Mouse (Mus musculus): Measurements from ENCODE around the gene Zc3h7b. TPM values are rescaled to one million over a fixed set of nuclear protein-coding genes. Genes with fewer than 3 reads are reported as not detected.

The Zc3h7b gene
- polyA plus RNA-seq, 1 experiment from 2014 or later = 26.5 TPM

DNA sequence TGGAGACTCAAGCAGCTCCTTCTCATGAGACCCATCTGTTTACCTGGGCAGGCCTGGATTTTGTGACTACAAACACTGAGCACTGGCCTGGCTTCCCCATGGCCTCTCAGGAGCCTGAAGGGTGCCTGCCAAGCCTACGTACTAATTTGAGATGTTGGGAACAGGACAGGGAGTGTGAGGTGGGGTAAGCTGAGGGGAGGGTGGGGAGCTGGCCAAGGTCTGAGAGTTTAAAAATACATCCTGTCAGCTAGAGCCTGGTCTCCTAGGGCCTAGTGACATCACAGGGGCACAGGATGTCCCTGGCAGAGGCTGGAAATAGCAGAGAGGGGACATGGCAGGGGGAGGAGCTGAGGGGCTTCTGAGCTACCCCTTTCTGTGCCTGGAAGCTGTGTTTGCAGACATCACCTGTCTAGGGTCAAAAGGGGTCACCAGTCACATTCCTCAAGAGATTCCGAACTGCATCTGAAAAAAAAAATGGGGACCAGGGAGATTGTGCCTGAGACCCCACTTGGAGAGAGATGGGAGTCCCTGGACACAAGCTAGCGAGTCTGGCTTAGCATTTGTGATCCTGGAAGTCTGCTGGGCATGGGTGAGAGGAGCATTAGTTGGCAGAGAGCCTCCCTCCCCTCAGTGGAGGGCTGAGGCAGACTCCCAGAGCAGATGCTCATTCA, 89.4 kb downstream of the Zc3h7b start:
- WGBS = 69% methylated on average over 3 of the region's 3 CpGs
- no peak for ATAC-seq (replicated peaks; ENCODE audit: low FRiP score, low read depth)
- Histone ChIP-seq H3K4me2 (ENCODE audit: low read length) (no peak overlapping the region), H3K27ac (no peak overlapping the region), H3K27me3 (ENCODE audit: insufficient read depth, low read length) (no peaks in the 10 kb centered on the region), H3K36me3 (ENCODE audit: insufficient read depth, low read length) (no peaks in the 10 kb centered on the region), H3K4me3 (replicated peaks; ENCODE audit: low read depth, low read length) (no peak overlapping the region), H3K4me1 (replicated peaks; ENCODE audit: insufficient read depth, low read length) (peaks cover 19% of the 10 kb centered on the region), H3K9me3 (replicated peaks; ENCODE audit: low read length) (no peaks in the 10 kb centered on the region), H3K9ac (ENCODE audit: low read depth, low read length) (no peak overlapping the region)
- DNase-seq (ENCODE audit: low spot score) = no peak
- TF ChIP-seq CTCF (IDR thresholded peaks at IDR 0.05; ENCODE audit: low read depth) = no peak

DNA sequence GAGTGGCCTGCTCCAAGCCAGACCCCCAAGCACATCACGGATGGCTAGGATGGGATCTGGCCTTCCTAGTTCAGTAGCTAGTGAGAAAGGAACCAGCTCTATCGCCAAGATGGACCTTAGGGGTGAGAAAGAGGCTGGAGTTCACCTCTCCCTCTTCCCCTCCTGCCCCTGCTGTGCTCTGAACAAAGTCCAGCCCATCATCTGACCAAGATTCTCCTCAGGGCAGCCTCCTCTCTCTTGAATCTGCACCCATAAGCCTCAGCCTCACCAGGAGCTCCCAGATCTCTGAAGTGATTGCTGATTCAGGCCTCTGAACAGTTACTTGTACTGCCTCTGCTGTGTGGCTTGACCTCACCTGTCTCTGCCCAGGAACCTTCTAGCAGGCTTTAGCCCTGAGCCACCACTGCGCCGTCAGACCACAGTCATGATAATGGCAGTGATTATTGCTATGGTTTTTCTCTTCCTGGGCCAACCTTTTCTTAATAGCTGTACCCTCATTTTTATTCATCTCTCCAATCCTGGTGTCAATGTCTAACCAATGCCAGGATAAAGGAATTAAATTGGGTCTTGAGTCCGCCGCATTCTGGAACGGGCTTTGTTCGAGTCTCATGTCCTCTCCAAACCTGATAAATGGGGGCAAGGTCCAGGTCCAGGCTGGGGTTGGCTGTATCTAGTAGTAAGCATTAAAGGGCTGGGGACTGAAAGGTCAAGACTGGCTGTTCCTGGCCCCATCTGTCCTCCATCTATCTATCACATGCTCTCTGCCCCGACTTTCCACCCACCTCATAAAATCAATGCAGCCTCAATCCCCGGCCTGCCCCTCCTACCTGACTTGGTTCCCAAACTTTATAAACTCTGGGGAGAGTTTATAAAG, 90.4 kb downstream of the Zc3h7b start:
- Histone ChIP-seq H3K27ac (no peak overlapping the region), H3K9ac (ENCODE audit: low read depth, low read length) (no peak overlapping the region), H3K4me3 (replicated peaks; ENCODE audit: low read depth, low read length) (no peak overlapping the region), H3K9me3 (replicated peaks; ENCODE audit: low read length) (no peaks in the 10 kb centered on the region), H3K36me3 (ENCODE audit: insufficient read depth, low read length) (no peaks in the 10 kb centered on the region), H3K27me3 (ENCODE audit: insufficient read depth, low read length) (no peaks in the 10 kb centered on the region), H3K4me1 (replicated peaks; ENCODE audit: insufficient read depth, low read length) (peaks cover 19% of the 10 kb centered on the region), H3K4me2 (ENCODE audit: low read length) (no peak overlapping the region)
- TF ChIP-seq CTCF (IDR thresholded peaks at IDR 0.05; ENCODE audit: low read depth) = no peak
- WGBS = 65% methylated on average over 10 of the region's 10 CpGs
- ATAC-seq (replicated peaks; ENCODE audit: low FRiP score, low read depth) = no peak
- no peak for DNase-seq (ENCODE audit: low spot score)

DNA sequence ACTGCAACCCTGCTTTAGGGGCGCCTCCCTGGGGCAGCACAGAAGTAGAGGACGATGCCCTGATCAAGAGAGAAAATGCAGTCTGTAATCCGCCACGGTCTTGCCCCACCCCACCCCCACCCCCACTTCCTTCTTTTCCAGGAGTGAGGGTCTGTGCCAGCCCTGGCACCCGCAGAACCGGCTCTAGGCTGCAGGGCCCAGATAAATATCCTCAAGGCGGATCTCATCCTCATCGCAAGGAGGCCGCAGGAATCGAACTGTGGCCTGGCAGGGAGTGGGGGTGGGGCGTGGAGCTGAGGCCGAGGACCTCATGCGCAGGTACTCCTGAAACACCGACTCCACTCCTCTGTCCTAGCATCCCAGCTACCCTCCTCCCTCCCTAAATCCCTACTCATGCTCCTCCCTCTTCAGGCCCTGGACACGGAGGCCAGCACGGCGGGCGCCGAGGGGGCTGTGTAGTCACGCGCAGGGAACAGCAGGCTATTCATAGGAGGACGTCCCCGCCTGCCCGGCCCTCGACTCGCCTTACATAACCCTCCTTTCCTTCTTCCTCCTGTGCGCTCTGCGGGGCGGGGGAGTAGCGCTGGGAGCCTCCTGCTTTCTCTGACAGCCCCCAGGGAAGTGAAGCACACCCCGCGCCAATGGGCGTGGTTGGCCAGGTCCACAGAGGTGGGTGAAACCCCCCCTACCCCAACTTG, 91.4 kb downstream of the Zc3h7b start:
- TF ChIP-seq CTCF (IDR thresholded peaks at IDR 0.05; ENCODE audit: low read depth) = no peak
- ATAC-seq (replicated peaks; ENCODE audit: low FRiP score, low read depth) (peak; percentile 81), DNase-seq (ENCODE audit: low spot score) (peak; percentile 95)
- 4% methylated on average over 28 of the region's 33 CpGs for WGBS
- H3K9me3 ChIP-seq (replicated peaks; ENCODE audit: low read length) = no peaks in the 10 kb centered on the region
- H3K4me2 ChIP-seq (ENCODE audit: low read length) = peak overlapping the region; percentile 58
- H3K36me3 ChIP-seq (ENCODE audit: insufficient read depth, low read length) = no peaks in the 10 kb centered on the region
- H3K9ac ChIP-seq (ENCODE audit: low read depth, low read length) = peak overlapping the region; percentile 10; the same call in 1 of the 2 replicates
- peaks cover 19% of the 10 kb centered on the region for H3K4me1 ChIP-seq (replicated peaks; ENCODE audit: insufficient read depth, low read length)
- no peaks in the 10 kb centered on the region for H3K27me3 ChIP-seq (ENCODE audit: insufficient read depth, low read length)
- H3K27ac ChIP-seq = peak overlapping the region; percentile 51; the same call in 1 of the 2 replicates
- H3K4me3 ChIP-seq (replicated peaks; ENCODE audit: low read depth, low read length) = peak overlapping the region; percentile 29

DNA sequence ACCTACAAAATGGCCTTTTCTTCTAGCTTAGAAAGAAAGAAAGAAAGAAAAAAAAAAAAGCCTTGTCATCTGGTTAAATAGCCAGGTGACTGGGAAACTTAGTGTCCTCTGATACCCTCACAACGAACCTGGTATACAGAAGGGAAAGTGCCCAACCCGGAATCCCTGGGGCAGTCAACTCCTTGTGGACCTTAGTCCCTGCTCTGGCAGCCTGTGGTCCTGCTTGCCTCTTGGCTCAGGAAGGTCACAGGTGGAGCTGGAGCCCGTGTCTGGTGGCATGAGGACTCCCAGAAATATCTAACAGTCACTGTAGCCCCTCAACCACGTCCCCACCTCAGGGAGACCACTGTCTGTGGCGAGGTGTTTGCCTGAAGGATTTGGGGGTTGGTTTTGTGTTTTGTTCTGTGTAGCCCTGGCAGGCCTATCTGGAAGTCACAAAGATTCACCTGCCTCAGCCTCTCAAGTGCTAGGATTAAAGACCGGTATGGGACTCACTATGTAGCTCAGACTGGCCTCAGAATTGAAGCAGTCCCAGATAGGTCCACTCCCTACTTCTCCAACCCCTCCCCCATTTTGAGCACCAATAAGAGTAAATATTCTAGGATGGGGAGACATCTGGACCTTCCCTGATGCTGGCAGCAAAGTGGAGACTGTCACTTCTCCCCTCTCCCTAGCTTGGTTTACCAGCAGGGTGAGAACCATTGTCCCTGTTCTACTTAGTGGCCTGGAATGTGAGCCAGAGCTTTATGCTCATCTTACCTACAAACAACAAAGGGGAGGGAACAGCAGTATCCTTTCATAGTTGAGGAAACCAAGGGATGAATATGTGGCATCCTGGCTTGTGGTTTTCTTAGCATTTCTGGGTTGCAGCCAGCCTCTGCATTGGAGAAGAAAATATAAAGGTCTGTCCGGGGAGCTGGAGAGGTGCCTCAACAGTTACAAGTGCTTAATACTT, 92.4 kb downstream of the Zc3h7b start:
- peak overlapping the region; percentile 58; the same call in 1 of the 2 replicates for H3K4me2 ChIP-seq (ENCODE audit: low read length)
- 65% methylated on average over 7 of the region's 7 CpGs for WGBS
- DNase-seq (ENCODE audit: low spot score) = no peak

DNA sequence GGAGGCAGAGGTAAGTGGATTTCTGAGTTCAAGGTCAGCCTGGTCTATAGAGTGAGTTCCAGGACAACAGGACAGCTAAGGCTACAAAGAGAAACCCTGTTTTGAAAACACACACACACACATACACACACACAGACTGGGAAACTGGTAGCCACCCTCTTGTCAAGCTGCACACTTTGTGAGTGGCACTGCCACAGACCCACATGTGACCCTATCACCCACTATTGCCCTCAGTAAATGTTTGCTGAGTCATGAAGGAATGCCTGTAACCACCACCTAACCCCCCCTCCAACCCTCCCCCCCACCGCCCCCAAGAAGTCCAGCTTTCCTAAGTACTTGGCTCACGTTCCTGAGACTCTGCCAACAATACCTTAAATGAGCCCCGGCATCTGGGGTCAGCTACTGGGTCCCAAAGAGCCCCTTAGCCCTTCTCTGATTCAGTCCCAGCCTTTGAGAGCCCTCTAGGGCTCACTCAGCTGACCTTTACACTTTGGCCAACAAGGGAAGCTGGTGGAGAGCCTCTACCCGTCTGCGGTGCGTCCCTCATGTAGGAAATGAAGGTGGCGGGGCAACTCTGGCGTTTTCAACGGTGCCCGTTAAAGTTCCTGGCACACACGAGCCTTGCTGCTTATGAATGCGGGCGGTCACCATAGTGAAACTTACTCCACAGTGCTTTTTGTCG, 93.8 kb downstream of the Zc3h7b start:
- Histone ChIP-seq H3K4me2 (ENCODE audit: low read length) (no peak overlapping the region), H3K9ac (ENCODE audit: low read depth, low read length) (no peak overlapping the region), H3K27me3 (ENCODE audit: insufficient read depth, low read length) (no peaks in the 10 kb centered on the region), H3K9me3 (replicated peaks; ENCODE audit: low read length) (no peaks in the 10 kb centered on the region), H3K4me1 (replicated peaks; ENCODE audit: insufficient read depth, low read length) (peaks cover 19% of the 10 kb centered on the region), H3K4me3 (replicated peaks; ENCODE audit: low read depth, low read length) (no peak overlapping the region), H3K27ac (no peak overlapping the region), H3K36me3 (ENCODE audit: insufficient read depth, low read length) (no peaks in the 10 kb centered on the region)
- 59% methylated on average over 14 of the region's 14 CpGs for WGBS
- no peak for TF ChIP-seq CTCF (IDR thresholded peaks at IDR 0.05; ENCODE audit: low read depth)
- DNase-seq (ENCODE audit: low spot score) (no peak), ATAC-seq (replicated peaks; ENCODE audit: low FRiP score, low read depth) (no peak)

More for the DNA sequence above, 92.4 kb downstream of the Zc3h7b start:
- no peak for TF ChIP-seq CTCF (IDR thresholded peaks at IDR 0.05; ENCODE audit: low read depth)
- no peak for ATAC-seq (replicated peaks; ENCODE audit: low FRiP score, low read depth)
- Histone ChIP-seq H3K4me1 (replicated peaks; ENCODE audit: insufficient read depth, low read length) (peaks cover 19% of the 10 kb centered on the region), H3K27me3 (ENCODE audit: insufficient read depth, low read length) (no peaks in the 10 kb centered on the region), H3K9ac (ENCODE audit: low read depth, low read length) (no peak overlapping the region), H3K27ac (no peak overlapping the region), H3K9me3 (replicated peaks; ENCODE audit: low read length) (no peaks in the 10 kb centered on the region), H3K4me3 (replicated peaks; ENCODE audit: low read depth, low read length) (no peak overlapping the region), H3K36me3 (ENCODE audit: insufficient read depth, low read length) (no peaks in the 10 kb centered on the region)
